Mouse (Mus musculus): ENCODE results near the gene Pde3b.
A peak's percentile ranks its signal among the peaks of the same experiment; 100 is the strongest.
"Not testable (repeated sequence)": the region's sequence is repeated elsewhere in the genome, so short reads cannot be mapped to it uniquely, and the experiment has no call there.

Gene Pde3b

DNA sequence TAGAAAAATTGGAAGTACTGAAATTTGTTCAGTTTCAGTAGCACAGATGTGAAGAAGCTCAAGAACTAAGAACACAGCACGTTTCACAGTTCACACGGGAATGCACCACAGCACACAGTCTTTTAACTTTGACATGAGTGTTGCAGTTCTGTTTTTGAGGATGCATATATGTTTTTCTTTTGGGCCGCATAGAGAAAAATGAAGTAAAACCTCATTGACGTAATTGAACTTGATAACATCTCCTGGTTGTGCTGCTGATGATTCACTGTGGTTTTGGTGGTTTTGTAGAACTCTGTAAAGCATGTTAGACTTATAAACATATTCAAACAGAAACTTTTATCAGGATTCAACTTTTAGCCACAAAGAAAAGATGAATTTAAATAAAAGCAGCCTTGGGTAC lies 64.7 kb downstream of the Pde3b start:
- DNase-seq = no peak

DNA sequence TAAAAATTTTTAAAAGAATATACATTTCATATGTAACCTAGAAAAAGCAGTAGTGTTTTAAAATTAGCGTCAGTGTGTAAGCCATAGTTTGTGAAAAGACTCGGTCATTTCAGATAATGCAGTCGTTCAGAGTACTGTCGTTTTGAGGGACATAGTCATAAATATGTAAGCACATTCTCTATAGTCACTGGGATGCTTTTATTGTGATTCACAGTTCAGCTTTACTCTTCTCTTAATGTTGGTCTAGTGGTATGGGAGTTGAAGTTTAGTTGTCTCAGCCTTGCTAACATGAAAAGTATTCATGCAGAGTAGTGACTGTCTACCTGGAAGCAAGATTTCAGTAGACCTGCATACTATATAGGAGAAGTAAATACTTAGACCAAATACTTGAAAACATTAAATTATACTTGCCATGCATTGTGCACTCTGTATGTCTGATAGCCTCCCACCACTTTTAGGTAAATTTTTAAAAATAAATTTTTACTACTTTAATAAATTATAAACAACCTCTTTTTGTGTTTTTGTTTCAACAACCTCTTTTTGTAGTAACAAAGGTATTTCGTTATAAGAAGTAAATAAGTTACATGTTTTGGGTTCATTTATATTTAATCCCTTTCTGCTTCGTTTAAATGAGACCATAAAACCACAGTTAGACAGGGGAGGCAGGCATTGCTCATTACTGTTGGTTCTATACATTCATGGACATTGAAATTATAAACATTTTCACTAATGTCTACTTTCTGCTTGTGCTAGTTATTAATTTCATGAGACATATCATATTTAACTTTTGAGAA lies 65.3 kb downstream of the Pde3b start:
- no peak for DNase-seq

DNA sequence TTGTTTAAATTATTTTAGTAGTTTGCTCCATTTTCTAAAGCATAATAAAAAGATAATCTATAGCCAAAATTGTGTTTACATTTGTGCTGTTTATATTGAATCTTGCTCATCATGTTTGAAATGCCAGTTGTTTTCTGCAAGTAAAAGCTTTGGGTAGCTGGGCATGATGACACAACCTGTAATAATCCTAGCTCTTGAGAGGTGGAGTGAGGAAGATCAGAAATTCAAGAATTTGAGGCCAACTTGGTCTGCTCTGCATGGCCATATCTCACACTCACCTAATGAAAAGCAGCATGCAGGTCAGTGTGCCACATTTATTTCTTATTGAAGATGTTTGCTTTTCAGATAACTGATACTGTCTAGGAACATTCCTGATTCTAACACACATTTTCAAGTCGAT lies 65.9 kb downstream of the Pde3b start:
- no peak for DNase-seq

DNA sequence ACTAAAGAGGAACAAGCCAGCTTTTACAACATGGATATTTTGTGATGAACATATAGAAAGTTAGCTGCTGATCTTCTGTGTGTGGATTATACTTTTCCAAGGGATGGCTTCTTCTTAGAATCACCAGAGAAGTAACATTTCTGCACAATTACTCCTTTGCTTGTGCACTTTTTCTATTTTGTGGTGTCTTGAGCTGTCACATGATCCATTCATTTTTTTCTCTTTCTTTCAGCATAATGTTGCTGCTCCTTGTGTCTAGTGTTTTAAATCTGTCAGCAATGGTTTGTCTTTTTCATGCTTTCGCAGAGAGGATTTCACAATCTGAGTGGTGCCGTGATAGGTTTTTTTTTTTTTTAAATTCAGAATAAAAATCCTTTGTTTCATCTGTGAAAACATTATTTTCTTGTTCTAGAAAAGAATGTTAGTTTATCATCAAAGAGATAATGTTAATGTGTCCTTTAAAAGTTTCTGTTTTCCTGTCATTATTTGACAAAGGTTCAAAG lies 66.4 kb downstream of the Pde3b start:
- DNase-seq = no peak

DNA sequence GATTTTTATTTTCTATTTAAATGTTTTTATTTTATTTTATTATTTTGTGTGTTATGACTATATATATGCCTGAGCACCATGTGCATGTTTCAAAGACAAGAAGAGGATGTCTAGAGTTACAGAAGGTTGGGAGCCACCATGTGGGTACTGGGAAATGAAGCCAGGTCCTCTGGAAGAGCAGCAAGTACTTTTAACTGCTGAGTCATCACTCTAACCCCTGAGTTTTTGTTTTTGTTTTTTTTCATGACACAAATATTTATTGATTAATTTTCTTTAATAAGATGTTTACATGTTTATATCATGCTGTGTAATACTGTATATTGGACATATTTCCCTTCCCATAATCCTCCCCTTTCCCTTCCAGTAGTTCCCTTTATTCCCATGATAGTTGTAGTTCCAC lies 77.5 kb downstream of the Pde3b start:
- DNase-seq = no peak

DNA sequence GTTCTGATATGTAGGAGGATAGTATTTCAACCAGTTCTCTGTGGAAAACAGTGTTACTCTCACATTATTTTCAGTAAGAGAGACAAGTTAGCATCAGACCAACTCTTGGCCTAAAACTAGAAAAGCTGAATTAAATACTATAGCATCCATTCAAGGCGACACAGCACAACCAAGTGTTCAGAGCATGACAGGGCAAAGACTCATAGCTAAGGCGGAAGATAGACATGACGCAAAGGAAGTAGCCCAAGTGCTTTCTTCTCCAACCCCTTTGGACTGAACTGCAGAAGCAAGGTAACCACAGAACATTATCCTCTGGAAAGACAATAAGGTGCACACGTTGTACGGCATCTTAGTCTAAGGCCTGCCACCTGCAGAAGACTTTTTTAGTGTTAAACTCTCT lies 79.0 kb downstream of the Pde3b start:
- no peak for DNase-seq

DNA sequence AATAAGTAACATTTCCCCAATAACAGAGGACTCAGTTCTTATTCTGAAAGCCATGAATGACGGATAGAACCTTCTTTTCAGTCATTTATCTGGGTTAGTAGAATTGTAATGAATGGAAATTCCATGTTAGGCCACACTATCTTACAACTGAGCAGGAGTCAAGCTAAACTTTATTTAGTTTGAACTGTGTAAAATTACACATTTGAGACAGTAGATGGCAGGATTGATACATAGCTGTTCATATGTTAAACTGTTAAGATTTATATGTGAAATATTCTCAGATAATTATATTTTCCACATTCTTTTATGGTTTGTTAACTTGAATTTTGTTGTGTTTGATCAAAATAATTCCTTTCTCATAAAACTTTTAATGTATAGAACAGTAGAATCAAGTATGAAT lies 84.2 kb downstream of the Pde3b start:
- no peak for DNase-seq

DNA sequence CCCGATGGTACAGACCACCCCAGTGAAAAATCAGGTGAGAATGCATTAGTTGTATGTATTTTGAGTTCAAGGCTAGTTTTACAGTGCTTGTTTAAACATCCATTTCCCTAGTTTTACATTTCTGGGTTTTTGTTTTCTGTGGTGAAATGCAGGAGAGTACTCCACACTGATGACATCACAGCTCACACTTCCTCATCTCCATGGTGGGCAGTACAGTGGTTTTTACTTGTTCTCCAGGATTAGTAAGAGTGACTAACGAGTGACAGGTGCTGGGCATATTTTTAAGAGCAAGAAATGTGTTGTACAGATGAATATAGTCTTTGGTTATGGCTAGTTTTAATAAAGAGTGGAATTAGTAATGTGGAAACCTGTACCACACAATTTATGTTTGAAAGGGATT lies 93.8 kb downstream of the Pde3b start:
- no peak for DNase-seq

DNA sequence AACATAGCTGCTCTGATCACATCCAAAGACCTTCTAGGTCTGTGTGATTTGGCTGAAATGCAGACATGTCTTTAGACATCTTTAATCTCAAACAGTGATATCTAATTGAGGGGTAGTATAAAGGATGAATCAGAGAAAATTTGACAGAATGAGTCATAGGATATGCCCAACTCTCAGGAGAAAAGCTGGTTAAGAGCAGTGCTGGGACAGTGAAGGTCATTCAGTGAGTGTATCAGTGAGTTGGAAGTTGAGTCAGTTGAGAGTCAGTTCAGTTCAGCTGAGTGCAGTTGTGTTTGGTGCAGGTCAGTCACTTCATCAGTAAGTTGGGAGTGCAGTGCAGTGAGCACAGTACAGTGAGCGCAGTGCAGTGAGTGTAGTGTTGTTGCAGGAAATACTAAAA lies 105.0 kb downstream of the Pde3b start:
- DNase-seq = no peak

DNA sequence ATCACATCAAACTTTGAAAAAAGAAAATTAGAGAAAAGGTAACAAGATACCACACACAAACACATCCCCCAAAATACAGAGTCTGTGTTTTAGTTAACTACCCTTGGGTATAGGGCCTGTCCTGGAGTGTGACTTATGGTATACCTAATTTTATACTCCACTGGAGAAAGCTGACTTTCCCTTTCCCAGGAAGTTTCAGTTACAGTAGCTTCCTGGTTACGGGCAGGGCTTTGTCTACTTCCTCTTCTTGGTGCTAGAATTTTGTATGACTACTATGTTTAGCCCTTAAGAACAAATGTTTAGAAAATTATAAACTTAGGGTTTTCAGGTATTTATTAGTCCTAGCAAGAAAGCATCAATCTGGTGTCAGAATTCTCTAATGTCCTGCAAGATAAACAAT lies 111.2 kb downstream of the Pde3b start:
- DNase-seq = no peak

DNA sequence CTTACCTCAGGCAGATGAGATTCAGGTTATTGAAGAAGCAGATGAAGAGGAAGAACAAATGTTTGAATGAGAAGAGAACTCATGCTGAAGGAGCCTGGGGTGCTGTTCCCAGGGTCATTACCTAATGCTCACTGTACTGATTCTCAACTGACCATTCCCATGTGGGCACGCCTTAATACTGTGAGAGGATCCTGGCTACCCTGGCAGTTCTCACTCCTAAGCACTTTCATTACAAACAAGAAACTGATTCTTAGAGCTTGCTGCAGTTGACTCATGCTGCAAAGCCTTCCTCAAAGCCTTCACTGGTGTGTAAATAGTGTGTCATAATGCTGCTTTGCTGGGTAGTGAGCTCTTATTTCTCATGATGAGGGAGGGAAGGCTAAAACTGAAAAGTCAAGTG lies 121.1 kb downstream of the Pde3b start:
- DNase-seq = no peak

DNA sequence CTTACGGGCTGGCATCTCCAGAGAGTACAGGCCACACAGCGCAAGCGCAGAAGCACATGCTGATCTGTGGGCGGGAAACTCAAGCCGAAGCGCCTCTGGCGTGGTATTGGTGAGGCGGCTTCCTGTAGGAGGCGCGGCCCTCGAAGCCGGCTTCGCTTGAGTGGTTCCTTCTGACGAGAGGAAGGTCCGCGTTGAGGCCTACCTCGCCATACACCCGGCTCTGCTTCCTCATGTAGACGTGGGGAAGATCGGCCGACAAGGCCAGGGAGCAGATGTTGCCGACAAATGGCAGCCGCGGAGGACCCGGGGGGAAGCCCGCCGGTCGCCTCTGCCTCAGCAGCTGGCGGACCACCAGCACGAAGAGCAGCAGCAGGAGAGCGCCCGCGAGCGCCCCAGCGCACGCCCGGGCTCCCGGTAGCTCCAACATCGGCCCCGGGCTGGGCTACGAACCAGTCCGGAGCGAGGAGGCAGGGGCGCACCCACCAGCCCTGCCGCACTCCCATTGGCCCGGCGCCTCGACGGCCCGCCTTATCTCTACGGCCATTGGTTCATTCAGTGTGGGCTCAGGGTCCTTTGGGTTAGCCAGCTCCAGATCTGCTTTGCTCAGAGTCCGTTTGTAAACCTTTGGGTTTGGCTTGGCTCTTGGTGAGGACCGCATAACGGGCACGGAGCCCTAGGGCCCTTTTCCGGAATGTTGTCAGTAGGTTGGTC lies 147.6 kb downstream of the Pde3b start, which contains the start of gene Cyp2r1:
Cyp2r1 (minus strand) TSS at position 442 of the 711 bp plus-strand sequence.
- peak; percentile 92 to 93 for DNase-seq

DNA sequence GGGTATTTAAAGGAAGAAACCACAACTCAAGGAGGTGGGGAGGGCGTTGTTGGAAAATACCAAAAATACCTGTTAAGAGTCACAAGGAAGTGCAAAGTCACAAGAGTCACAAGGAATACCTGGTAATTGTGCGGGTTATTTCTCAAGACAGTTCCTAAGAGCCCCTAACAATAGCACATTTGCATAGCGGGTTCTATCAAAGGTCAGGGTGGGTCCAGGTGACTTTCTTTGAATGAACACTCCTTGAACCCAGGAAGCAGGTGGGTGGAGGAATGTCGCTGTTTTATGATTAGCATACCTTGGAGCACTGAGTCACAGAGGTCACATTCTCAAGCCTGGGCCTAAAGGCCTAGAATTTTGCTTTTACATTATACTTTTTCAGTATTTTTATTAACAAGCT lies 158.8 kb downstream of the Pde3b start:
- not testable (repeated sequence) for DNase-seq

DNA sequence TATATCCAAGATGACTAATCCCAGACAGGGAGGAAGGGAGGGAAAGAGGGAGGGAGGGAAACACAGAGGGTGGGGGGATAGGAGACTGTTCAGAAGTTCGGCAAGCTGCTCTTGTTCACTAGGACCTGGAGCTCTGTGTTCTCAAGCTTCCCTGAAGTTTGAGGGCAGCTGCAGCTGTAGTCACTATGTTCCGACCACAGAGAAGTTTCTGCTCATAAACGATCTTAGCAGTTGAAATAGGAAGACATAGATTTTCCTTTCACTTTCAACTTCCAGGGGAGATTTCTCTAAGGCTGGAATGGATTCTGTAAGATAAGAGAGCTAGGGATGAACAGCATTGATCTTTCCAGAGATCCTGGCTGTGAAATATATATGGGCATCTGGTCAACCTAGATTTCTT lies 161.8 kb downstream of the Pde3b start:
- no peak for DNase-seq

DNA sequence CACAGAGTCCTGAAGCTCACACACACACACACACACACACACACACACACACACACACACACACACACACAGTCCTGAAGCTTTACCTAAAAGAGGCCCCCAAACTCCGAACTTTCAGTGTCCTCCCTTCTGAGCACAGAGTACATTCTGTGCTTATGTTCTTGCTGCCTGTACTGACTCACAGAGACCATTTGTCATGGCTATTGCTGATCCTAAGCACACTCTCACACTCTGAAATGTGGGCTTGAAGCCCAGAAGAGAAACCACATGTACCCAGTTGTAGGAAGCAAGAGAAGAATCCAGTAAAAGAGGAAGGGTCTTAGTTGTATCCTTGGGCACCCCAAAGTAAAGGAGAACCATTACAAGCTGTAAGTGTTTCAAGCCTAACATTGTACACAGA lies 162.6 kb downstream of the Pde3b start:
- no peak for DNase-seq

DNA sequence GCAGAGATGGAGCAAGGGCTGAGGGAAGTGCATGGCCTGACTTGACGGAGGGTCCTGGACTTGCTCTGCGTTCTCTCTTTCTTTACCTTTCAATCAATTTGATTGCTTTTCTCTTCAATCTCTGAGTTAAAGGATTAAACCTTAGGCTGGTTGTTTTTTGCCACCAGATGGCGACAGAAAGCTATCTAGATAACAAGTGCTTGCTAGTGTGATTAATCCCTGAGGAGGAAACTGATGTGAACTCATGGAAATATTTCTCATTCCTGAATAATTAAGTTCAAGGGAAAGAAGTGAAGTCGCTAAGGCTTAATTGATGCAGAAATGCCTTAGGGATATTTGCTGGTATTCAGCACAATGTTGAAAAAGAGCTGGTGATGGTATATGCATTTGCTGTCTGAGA lies 165.3 kb downstream of the Pde3b start:
- peak; percentile 78 to 84 for DNase-seq

DNA sequence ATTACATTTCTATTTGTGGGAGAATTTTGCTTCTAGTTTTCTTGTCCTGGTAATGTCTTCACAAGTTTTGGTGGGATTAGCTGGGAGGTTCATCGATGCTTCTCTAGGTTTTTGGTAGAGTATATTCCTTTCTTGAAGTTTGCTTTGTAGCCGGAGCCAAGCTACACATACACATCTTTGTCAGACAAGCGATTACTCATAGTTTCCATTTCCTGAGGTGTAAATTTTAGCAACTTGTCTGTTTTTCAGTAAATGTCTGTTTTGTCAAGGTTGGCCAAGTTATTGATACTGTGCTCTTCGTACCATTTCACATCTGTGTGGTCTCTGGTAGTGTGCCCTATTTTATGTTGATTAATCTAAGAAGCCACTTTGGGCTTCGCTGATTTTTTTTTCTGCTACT lies 166.1 kb downstream of the Pde3b start:
- DNase-seq = no peak

DNA sequence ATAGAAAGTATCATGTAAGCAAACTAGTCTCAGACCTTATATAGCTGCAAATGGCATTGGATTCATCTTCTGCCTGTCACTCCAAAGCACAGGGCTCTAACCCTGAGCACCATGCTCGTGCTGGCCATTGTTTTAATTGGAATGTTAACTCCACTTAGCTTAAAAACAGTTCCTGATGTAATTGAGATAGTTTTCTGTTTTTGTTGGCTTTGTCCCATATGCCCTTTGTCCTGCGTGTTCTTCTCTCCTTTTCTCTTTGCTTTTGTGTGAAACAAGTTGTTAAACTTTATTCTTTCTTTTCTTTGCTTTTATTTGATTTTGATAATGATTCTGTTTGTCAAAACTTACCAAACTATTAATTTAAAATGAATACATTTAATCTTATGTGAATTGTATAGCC lies 167.4 kb downstream of the Pde3b start:
- DNase-seq = no peak

Measured in cerebellum, postnatal 14 days (tissue).